Mouse (Mus musculus) testis, adult 2 months (tissue): Measurements from ENCODE around the gene Marc2. TPM values are rescaled to one million over a fixed set of nuclear protein-coding genes. Genes with fewer than 3 reads are reported as not detected.

Source experiments
- H3K27ac ChIP-seq: fragments of 200-500 bp; 2 replicates; pipeline ENCODE4 v1.5.1; 2012; ENCODE audit warnings: low read depth, low read length; ENCODE audit not compliant: control insufficient read depth, insufficient read depth
- H3K27me3 ChIP-seq: fragments of 200-500 bp; 2 replicates; pipeline ENCODE4 v1.6.1; 2012; ENCODE audit warnings: mild to moderate bottlenecking, low read length, moderate library complexity; ENCODE audit not compliant: control insufficient read depth, insufficient read depth
- H3K36me3 ChIP-seq: fragments of 200-500 bp; 2 replicates; pipeline ENCODE4 v1.6.1; 2012; ENCODE audit warnings: mild to moderate bottlenecking, low read length; ENCODE audit not compliant: control insufficient read depth, insufficient read depth
- H3K4me1 ChIP-seq: fragments of 200-500 bp; 2 replicates; pipeline ENCODE4 v1.6.1; 2012; ENCODE audit warnings: low read length; ENCODE audit not compliant: control insufficient read depth, insufficient read depth
- H3K4me3 ChIP-seq: fragments of 200-500 bp; 2 replicates; pipeline ENCODE4 v1.5.1; 2012; ENCODE audit warnings: low read depth, mild to moderate bottlenecking, low read length, moderate library complexity, mixed read lengths; ENCODE audit not compliant: control insufficient read depth
- CTCF ChIP-seq: fragments of 200-500 bp; IDR thresholded peaks from 2 replicates; pipeline ENCODE4 v1.5.1; 2012; ENCODE audit warnings: low read depth, mild to moderate bottlenecking, inconsistent platforms, low read length, moderate library complexity; ENCODE audit not compliant: control insufficient read depth, insufficient read depth, insufficient replicate concordance
- POLR2A ChIP-seq: fragments of 200-500 bp; IDR thresholded peaks from 2 replicates; pipeline ENCODE4 v1.6.1; 2012; ENCODE audit warnings: low read depth, mild to moderate bottlenecking, inconsistent platforms, low read length, moderate library complexity; ENCODE audit not compliant: control insufficient read depth
- polyA plus RNA-seq: library from polyadenylated mRNA; depleted of rRNA; stranded (reverse); fragments of >200 nt; gene quantifications from 2 replicates; pipeline ENCODE4 v1.2.3, GENCODE M21; 2012; rRNA removed

The Marc2 gene
- polyA plus RNA-seq, result 34.3 and 36.5 TPM in 2 replicates

- Histone ChIP-seq H3K4me3 (peak within 1 kb of the TSS; percentile 87), H3K4me1 (peaks cover 2% of the 10 kb centered on the region), H3K36me3 (no peaks in the 10 kb centered on the region), H3K27ac (peak within 1 kb of the TSS; percentile 80), H3K27me3 (no peaks in the 10 kb centered on the region)
- TF ChIP-seq CTCF, result no peak
- TF ChIP-seq POLR2A, result no peak
Observed at GRCm38 (mm10) chr1:184846092-184846750, at the start of gene Marc2. Gene Marc2, minus strand, starts transcription at chr1:184846451.

- no peaks in the 10 kb centered on the region for H3K4me1 ChIP-seq
- TF ChIP-seq CTCF (0 out of 2 replicates have a peak, but pooled peaks have one; percentile 4), POLR2A (no peak)
- no peak overlapping the region for H3K27ac ChIP-seq
- no peaks in the 10 kb centered on the region for H3K27me3 ChIP-seq
- H3K4me3 ChIP-seq, result no peak overlapping the region
- no peaks in the 10 kb centered on the region for H3K36me3 ChIP-seq
Observed at GRCm38 (mm10) chr1:184891998-184892397, 45.7 kb upstream of the Marc2 start.

GRCm38 (mm10) chr1:184889454-184889853 lies 43.2 kb upstream of the Marc2 start:
- TF ChIP-seq POLR2A, result no peak
- no peak overlapping the region for H3K27ac ChIP-seq
- no peaks in the 10 kb centered on the region for H3K36me3 ChIP-seq
- H3K27me3 ChIP-seq, result no peaks in the 10 kb centered on the region
- no peaks in the 10 kb centered on the region for H3K4me1 ChIP-seq
- no peak overlapping the region for H3K4me3 ChIP-seq

- Histone ChIP-seq H3K4me3 (no peak overlapping the region), H3K27me3 (no peaks in the 10 kb centered on the region)
- no peak for TF ChIP-seq POLR2A
- no peak for TF ChIP-seq CTCF
Observed at GRCm38 (mm10) chr1:184886160-184886559, 39.9 kb upstream of the Marc2 start.

GRCm38 (mm10) chr1:184882281-184883268 lies 36.3 kb upstream of the Marc2 start, which contains the start of gene C130074G19Rik:
Gene C130074G19Rik, minus strand, starts transcription at chr1:184883218.
- Histone ChIP-seq H3K36me3 (no peaks in the 10 kb centered on the region), H3K27me3 (no peaks in the 10 kb centered on the region), H3K27ac (no peak within 1 kb of the TSS)

More at GRCm38 (mm10) chr1:184886160-184886559, 39.9 kb upstream of the Marc2 start:
- Histone ChIP-seq H3K36me3 (no peaks in the 10 kb centered on the region), H3K4me1 (peaks cover 11% of the 10 kb centered on the region), H3K27ac (no peak overlapping the region)

GRCm38 (mm10) chr1:184881861-184882260 lies 35.6 kb upstream of the Marc2 start:
- no peaks in the 10 kb centered on the region for H3K36me3 ChIP-seq
- H3K27me3 ChIP-seq, result no peaks in the 10 kb centered on the region
- H3K4me3 ChIP-seq, result peak overlapping the region; percentile 46; the same call in 1 of the 2 replicates
- no peak overlapping the region for H3K27ac ChIP-seq
- no peak for TF ChIP-seq CTCF
- no peak for TF ChIP-seq POLR2A
- H3K4me1 ChIP-seq, result peaks cover 11% of the 10 kb centered on the region

More at GRCm38 (mm10) chr1:184882281-184883268, 36.3 kb upstream of the Marc2 start, which contains the start of gene C130074G19Rik:
- Histone ChIP-seq H3K4me3 (peak within 1 kb of the TSS; percentile 46), H3K4me1 (peaks cover 11% of the 10 kb centered on the region)
- TF ChIP-seq CTCF (no peak), POLR2A (no peak)

- no peaks in the 10 kb centered on the region for H3K27me3 ChIP-seq
- no peaks in the 10 kb centered on the region for H3K36me3 ChIP-seq
- H3K4me3 ChIP-seq, result no peak overlapping the region
- peaks cover 11% of the 10 kb centered on the region for H3K4me1 ChIP-seq
- H3K27ac ChIP-seq, result no peak overlapping the region
- TF ChIP-seq CTCF, result no peak
- TF ChIP-seq POLR2A, result no peak
Observed at GRCm38 (mm10) chr1:184881211-184881610, 35.0 kb upstream of the Marc2 start.
